Mouse (Mus musculus) CH12.LX (cell line): ENCODE measurements around the gene Sugct. TPM values are rescaled to one million over a fixed set of nuclear protein-coding genes. Genes with fewer than 3 reads are reported as not detected.

Source experiments
- DNase-seq: peaks from one replicate; pipeline ENCODE4 v3.0.0-alpha.2; 2013; ENCODE audit errors: extremely low read depth
- H3K27ac ChIP-seq: 2 replicates; pipeline ENCODE4 v1.5.1; 2012; ENCODE audit warnings: low read depth, mild to moderate bottlenecking, control low read depth, moderate library complexity; ENCODE audit not compliant: insufficient read depth
- H3K27me3 ChIP-seq: replicated peaks from 2 replicates; pipeline ENCODE3; 2012; ENCODE audit warnings: inconsistent platforms
- H3K36me3 ChIP-seq, 2 experiments: replicated peaks in 1 of 2; 2 replicates each; pipeline versions ENCODE3 to v1.6.1; 2012; ENCODE audit warnings: inconsistent platforms in 1 of 2, low read length in 1 of 2, mild to moderate bottlenecking in 1 of 2, mixed read lengths in 1 of 2, moderate library complexity in 1 of 2; ENCODE audit not compliant: control insufficient read depth in 1 of 2, insufficient read depth in 1 of 2
- H3K4me1 ChIP-seq, 2 experiments: 2 replicates each; pipeline ENCODE4 v1.6.1; 2012; ENCODE audit warnings: inconsistent platforms in 1 of 2, moderate library complexity in 1 of 2; ENCODE audit not compliant: insufficient read depth in 2 of 2, control insufficient read depth in 1 of 2
- H3K4me2 ChIP-seq: 2 replicates; pipeline ENCODE4 v1.6.1; 2012; ENCODE audit warnings: low read depth, mild to moderate bottlenecking, control low read depth; ENCODE audit not compliant: poor library complexity, insufficient read depth, severe bottlenecking
- H3K4me3 ChIP-seq, 3 experiments: fragments of 150-350 bp in 1 of 3; sonication (generic) in 1 of 3; replicated peaks in 1 of 3; 2 replicates each; pipeline versions ENCODE3 to v1.5.1; 2011 to 2012; ENCODE audit warnings: low read depth in 2 of 3, low read length in 2 of 3, mild to moderate bottlenecking in 2 of 3, moderate library complexity in 2 of 3, control low read depth in 1 of 3, improper control_type of control experiment in 1 of 3, inconsistent platforms in 1 of 3, mixed read lengths in 1 of 3; ENCODE audit not compliant: poor library complexity in 1 of 3
- H3K79me2 ChIP-seq: replicated peaks from 2 replicates; pipeline ENCODE4 v1.6.1; 2012; ENCODE audit warnings: mild to moderate bottlenecking, moderate library complexity; ENCODE audit not compliant: control insufficient read depth, poor library complexity, insufficient read depth, severe bottlenecking; ENCODE audit errors: extremely low read depth
- H3K9ac ChIP-seq: 2 replicates; pipeline ENCODE4 v1.6.1; 2012; ENCODE audit warnings: low read depth, mild to moderate bottlenecking, control low read depth, moderate library complexity; ENCODE audit not compliant: insufficient read depth
- H3K9me3 ChIP-seq: replicated peaks from 2 replicates; pipeline ENCODE3; 2012; ENCODE audit warnings: low read length, inconsistent platforms, mixed read lengths
- BHLHE40 ChIP-seq: IDR thresholded peaks from 2 replicates; pipeline ENCODE4 v1.6.1; 2011; ENCODE audit warnings: mild to moderate bottlenecking, low read depth, low read length, improper control_type of control experiment
- ETS1 ChIP-seq: conservative IDR thresholded peaks from 2 replicates; pipeline ENCODE4 v1.6.1; 2012; ENCODE audit warnings: low read depth, mild to moderate bottlenecking, inconsistent platforms, low read length, improper control_type of control experiment, moderate library complexity
- MAFK ChIP-seq: IDR thresholded peaks from 2 replicates; pipeline ENCODE4 v1.6.1; 2011; ENCODE audit warnings: low read length, improper control_type of control experiment; ENCODE audit not compliant: insufficient replicate concordance
- MYC ChIP-seq: IDR thresholded peaks from 2 replicates; pipeline ENCODE4 v1.6.1; 2011; ENCODE audit warnings: low read depth, mild to moderate bottlenecking, improper control_type of control experiment, low read length
- PAX5 ChIP-seq: IDR thresholded peaks from 2 replicates; pipeline ENCODE4 v1.6.1; 2012; ENCODE audit warnings: low read length, inconsistent platforms, mixed read lengths
- SIN3A ChIP-seq: IDR thresholded peaks from 2 replicates; pipeline ENCODE4 v1.6.1; 2012; ENCODE audit warnings: low read length, improper control_type of control experiment, inconsistent platforms
- TBP ChIP-seq: conservative IDR thresholded peaks from 2 replicates; pipeline ENCODE4 v1.6.1; 2011; ENCODE audit warnings: low read depth, low read length, improper control_type of control experiment
- TCF12 ChIP-seq: IDR thresholded peaks from 2 replicates; pipeline ENCODE4 v1.6.1; 2014; ENCODE audit warnings: low read depth, mild to moderate bottlenecking, inconsistent platforms, low read length, improper control_type of control experiment
- UBTF ChIP-seq: IDR thresholded peaks from 2 replicates; pipeline ENCODE4 v1.6.1; 2012; ENCODE audit warnings: low read depth, mild to moderate bottlenecking, inconsistent platforms, low read length, improper control_type of control experiment, moderate library complexity
- USF1 ChIP-seq: IDR thresholded peaks from 2 replicates; pipeline ENCODE4 v1.6.1; 2014; ENCODE audit warnings: low read depth, mild to moderate bottlenecking, inconsistent platforms, low read length, improper control_type of control experiment
- ZC3H11A ChIP-seq: IDR thresholded peaks from 2 replicates; pipeline ENCODE4 v1.6.1; 2012; ENCODE audit warnings: low read depth, mild to moderate bottlenecking, inconsistent platforms, low read length, improper control_type of control experiment
- ZNF384 ChIP-seq: IDR thresholded peaks from 2 replicates; pipeline ENCODE4 v1.6.1; 2012; ENCODE audit warnings: low read depth, low read length, improper control_type of control experiment, inconsistent platforms
- dilution Hi-C: fragments of 300-500 bp; cut with MboI; formaldehyde crosslinking; loops from 2 replicates; pipeline ENCODE4 v1.14.3; 2020; ENCODE audit warnings: low sequenced_read_pairs; ENCODE audit not compliant: extremely low pct_unique_long_range_greater_than_20kb, extremely low pct_ligation_motif_present
- in situ Hi-C: fragments of 300-500 bp; cut with MboI; formaldehyde crosslinking; loops from 3 replicates; pipeline ENCODE4 v1.14.3; 2019; ENCODE audit warnings: low sequenced_read_pairs, low pct_ligation_motif_present, low pct_unique_long_range_greater_than_20kb, mixed read lengths
- polyA plus RNA-seq: library from polyadenylated mRNA; unstranded; fragments of >175 nt; gene quantifications from 2 replicates; pipeline ENCODE4 v1.2.1, GENCODE M21; 2012; ENCODE audit warnings: low read depth; ENCODE audit not compliant: insufficient read length
- total RNA-seq, 2 experiments: library from RNA; depleted of rRNA; stranded (reverse); fragments of 300-350 nt in 1 of 2; fragments of >200 nt in 1 of 2; gene quantifications; 2 replicates each; pipeline ENCODE4 v1.2.3; 2012 to 2014

Sugct gene
- total and polyA plus RNA-seq, 3 experiments, result 0.42 to 0.87 (median 0.56) TPM

DNA sequence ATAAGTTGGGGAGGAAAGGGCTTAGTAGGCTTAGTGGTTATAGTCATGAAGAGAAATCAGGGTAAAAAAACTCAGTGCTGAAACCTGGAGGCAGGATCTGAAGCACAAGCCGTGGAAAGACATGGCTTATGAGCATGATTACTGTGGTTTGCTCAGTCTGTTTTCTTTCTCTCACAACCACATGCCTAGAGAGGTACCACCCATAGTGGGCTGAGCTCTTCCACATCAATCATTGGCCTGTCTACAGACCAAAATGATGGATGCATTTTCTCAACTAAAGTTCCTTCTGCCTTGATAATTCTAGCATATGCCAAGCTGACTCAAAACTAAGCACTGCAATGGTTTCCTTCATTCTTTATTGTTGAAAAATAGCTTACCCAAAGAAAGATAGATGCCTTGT, 817.3 kb downstream of the Sugct start:
- TF ChIP-seq PAX5 (no peak), BHLHE40 (no peak), MAFK (no peak), ETS1 (no peak), TCF12 (no peak), UBTF (no peak), SIN3A (no peak), MYC (no peak)
- Histone ChIP-seq H3K27ac (no peak overlapping the region), H3K27me3 (no peaks in the 10 kb centered on the region), H3K4me2 (no peak overlapping the region), H3K4me3 (no peak overlapping the region), H3K36me3 (no peaks in the 10 kb centered on the region), H3K4me1 (no peaks in the 10 kb centered on the region), H3K9ac (no peak overlapping the region), H3K9me3 (no peaks in the 10 kb centered on the region), H3K79me2 (no peaks in the 10 kb centered on the region)
- DNase-seq, result no peak
- in situ Hi-C loops, result no loop called here
- dilution Hi-C loops, result no loop called here

DNA sequence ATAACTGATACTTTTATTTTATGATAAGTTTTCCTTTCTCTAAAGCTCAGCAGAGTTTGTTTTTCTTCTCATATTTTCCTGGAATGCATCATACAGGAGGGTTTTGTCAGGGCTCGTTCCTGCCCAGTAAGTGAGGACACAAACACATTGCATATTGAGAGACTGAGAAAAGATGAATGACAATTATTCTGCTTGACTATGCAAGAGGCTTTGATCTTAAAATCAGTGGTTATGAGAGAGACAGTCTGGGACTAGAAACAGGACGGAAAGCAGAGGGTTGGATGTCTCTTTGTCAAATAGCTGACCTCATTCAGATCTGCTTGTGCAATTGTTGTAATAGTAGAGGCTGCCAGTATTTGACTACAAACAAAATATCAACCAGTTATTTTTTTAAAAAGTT, 835.4 kb downstream of the Sugct start:
- Histone ChIP-seq H3K4me1 (no peaks in the 10 kb centered on the region), H3K36me3 (no peaks in the 10 kb centered on the region), H3K4me3 (no peak overlapping the region), H3K79me2 (no peaks in the 10 kb centered on the region), H3K9ac (no peak overlapping the region), H3K27me3 (no peaks in the 10 kb centered on the region), H3K9me3 (no peaks in the 10 kb centered on the region), H3K27ac (no peak overlapping the region), H3K4me2 (no peak overlapping the region)
- DNase-seq, result no peak
- TF ChIP-seq TBP, result no peak
- no peak for TF ChIP-seq ZNF384
- no peak for TF ChIP-seq USF1
- TF ChIP-seq ZC3H11A, result no peak
- dilution Hi-C loops, result no loop called here
- in situ Hi-C loops, result no loop called here

DNA sequence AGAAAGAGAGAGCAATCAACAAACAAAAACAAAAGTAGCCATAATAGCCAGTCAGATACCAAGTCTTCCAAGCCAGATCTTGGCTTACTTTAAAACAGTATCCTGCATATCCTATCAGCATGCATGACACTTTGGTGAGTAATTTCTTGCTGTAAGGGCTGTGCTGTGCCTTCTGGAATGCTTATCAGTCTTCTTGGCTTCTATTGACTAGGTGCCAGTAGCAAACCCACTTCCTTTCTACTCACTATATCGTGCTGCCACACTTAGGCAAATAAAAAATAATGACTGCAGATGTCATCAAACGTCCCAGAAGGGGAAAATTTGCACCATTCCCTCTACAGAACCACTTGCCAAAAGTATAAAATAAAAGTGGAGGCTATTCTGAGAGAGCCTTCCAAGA, 848.1 kb downstream of the Sugct start:
- DNase-seq, result no peak
- no peak for TF ChIP-seq ZC3H11A
- no peaks in the 10 kb centered on the region for H3K36me3 ChIP-seq
- in situ Hi-C loops (no loop called here), dilution Hi-C loops (no loop called here)
- no peak overlapping the region for H3K4me2 ChIP-seq
- no peaks in the 10 kb centered on the region for H3K79me2 ChIP-seq
- no peaks in the 10 kb centered on the region for H3K27me3 ChIP-seq
- no peaks in the 10 kb centered on the region for H3K9me3 ChIP-seq
- H3K4me1 ChIP-seq, result no peaks in the 10 kb centered on the region
- H3K4me3 ChIP-seq, result no peak overlapping the region
- no peak overlapping the region for H3K9ac ChIP-seq
- H3K27ac ChIP-seq, result no peak overlapping the region
